21 mouse cellular contexts compared by ENCODE assay signal in the genomic region with DNA sequence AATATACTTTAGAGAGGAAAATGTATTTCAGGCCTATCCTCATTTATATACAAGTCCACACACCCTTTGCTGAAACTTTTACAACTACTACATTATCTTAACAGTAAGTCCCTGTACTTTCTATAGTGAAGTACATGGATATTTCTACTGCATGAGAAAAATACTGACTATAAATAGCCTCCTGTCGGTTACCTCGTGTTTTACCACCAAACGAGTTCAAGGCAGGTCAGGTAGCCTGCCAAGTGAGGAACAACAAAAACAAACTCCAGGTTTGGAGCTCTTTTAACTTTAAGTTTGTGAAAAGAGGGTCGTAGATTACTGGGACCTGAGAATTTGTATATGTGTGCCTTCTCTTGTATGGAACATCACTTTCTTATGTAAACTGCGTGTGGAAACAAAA. TPM values are rescaled to one million over a fixed set of nuclear protein-coding genes. Genes with fewer than 3 reads are reported as not detected.
DNase-seq lines count a peak whose midpoint lies in the region; ATAC-seq and TF ChIP-seq lines count a peak whose summit lies in the region.
"Had no signal": no experiment of that assay in that cellular context is flagged by ENCODE, and none has a peak within 500 bp of the region (broad histone marks: within the 10 kb centered on the region; RNA-seq: fewer than 3 reads in every experiment).

No protein-coding gene starts in this region.

- H3K27ac ChIP-seq in heart, embryonic 16.5 days (ENCODE audit: low read length): no peak overlapping the region
- no peak overlapping the region for H3K27ac ChIP-seq in heart, embryonic 10.5 days
- H3K27ac ChIP-seq in liver, adult 2 months (replicated peaks; ENCODE audit: insufficient read depth, low read depth, low read length): no peak overlapping the region
- H3K27ac ChIP-seq in CH12.LX (ENCODE audit: insufficient read depth, low read depth): no peak overlapping the region
- no peak overlapping the region for H3K27ac ChIP-seq in hindbrain, postnatal 0 days
- H3K27ac ChIP-seq: embryonic facial prominence, embryonic 12.5 days; forebrain, embryonic 12.5 days; heart, embryonic 13.5 days; hindbrain, embryonic 10.5 days; hindbrain, embryonic 14.5 days had no signal

- no peak for TF ChIP-seq EP300 in CH12.LX (IDR thresholded peaks at IDR 0.05; ENCODE audit: low read length)

- no peaks in the 10 kb centered on the region for H3K36me3 ChIP-seq in heart, embryonic 16.5 days (ENCODE audit: control insufficient read depth, insufficient read depth)
- H3K36me3 ChIP-seq in heart, embryonic 10.5 days: no peaks in the 10 kb centered on the region
- H3K36me3 ChIP-seq in liver, adult 2 months (ENCODE audit: control insufficient read depth, insufficient read depth, low read length): no peaks in the 10 kb centered on the region
- no peaks in the 10 kb centered on the region for H3K36me3 ChIP-seq in CH12.LX (replicated peaks in 1 of 2; ENCODE audit: control insufficient read depth in 1 of 2, insufficient read depth in 1 of 2, low read length in 1 of 2)
- H3K36me3 ChIP-seq in hindbrain, postnatal 0 days (ENCODE audit: insufficient read depth, low read length): no peaks in the 10 kb centered on the region
- H3K36me3 ChIP-seq: embryonic facial prominence, embryonic 12.5 days; forebrain, embryonic 12.5 days; heart, embryonic 13.5 days; hindbrain, embryonic 10.5 days had no signal

- in situ Hi-C loops in CH12.LX (cut with MboI; ENCODE audit: low pct_ligation_motif_present, low pct_unique_long_range_greater_than_20kb, low sequenced_read_pairs): loop anchor here (5.0 kb wide), 2 partner anchors 43 to 348 kb away; a partner anchor contains a TSS

- peaks cover 14% of the 10 kb centered on the region; the same call in 1 of the 2 replicates for H3K79me2 ChIP-seq in liver, adult 2 months (ENCODE audit: control insufficient read depth, insufficient read depth, low read length)
- peaks cover 59% of the 10 kb centered on the region for H3K79me2 ChIP-seq in CH12.LX (replicated peaks; ENCODE audit: control insufficient read depth, extremely low read depth, insufficient read depth, poor library complexity, severe bottlenecking)

- TF ChIP-seq POLR2A in liver, adult 2 months (IDR thresholded peaks at IDR 0.05; ENCODE audit: extremely low read depth, insufficient read depth, low read length): no peak
- no peak for TF ChIP-seq POLR2A in CH12.LX (IDR thresholded peaks at IDR 0.05; ENCODE audit: low read depth, low read length)

- H3K9me3 ChIP-seq in heart, embryonic 16.5 days (replicated peaks; ENCODE audit: control insufficient read depth, low read length): no peaks in the 10 kb centered on the region
- H3K9me3 ChIP-seq in heart, embryonic 10.5 days: no peaks in the 10 kb centered on the region
- H3K9me3 ChIP-seq in CH12.LX (replicated peaks; ENCODE audit: low read length): no peaks in the 10 kb centered on the region
- no peaks in the 10 kb centered on the region for H3K9me3 ChIP-seq in hindbrain, postnatal 0 days (ENCODE audit: low read length)
- H3K9me3 ChIP-seq: embryonic facial prominence, embryonic 12.5 days; forebrain, embryonic 12.5 days; heart, embryonic 13.5 days; hindbrain, embryonic 10.5 days had no signal

- TF ChIP-seq RAD21 in CH12.LX (IDR thresholded peaks at IDR 0.05; ENCODE audit: low read depth, low read length): no peak

- no peak for TF ChIP-seq CTCF in liver, adult 2 months (IDR thresholded peaks at IDR 0.05; ENCODE audit: low read depth, low read length)
- no peak for TF ChIP-seq CTCF in CH12.LX (conservative IDR thresholded peaks at IDR 0.05 in 1 of 2, IDR thresholded peaks at IDR 0.05 in 1 of 2; ENCODE audit: low read depth in 2 of 2, low read length in 2 of 2)
- TF ChIP-seq CTCF in hindbrain, postnatal 0 days (IDR thresholded peaks at IDR 0.05; ENCODE audit: low read depth): no peak

- ATAC-seq in heart, embryonic 16.5 days (replicated peaks; ENCODE audit: extremely low read depth, insufficient read depth, low FRiP score): no peak
- ATAC-seq in hindbrain, postnatal 0 days: no peak
- ATAC-seq: activated CD4-positive, CD25-positive, alpha-beta regulatory T cell, adult 4 months; forebrain, embryonic 16.5 days; intestine, embryonic 16.5 days; Patski had no signal

- no peak overlapping the region for H3K4me3 ChIP-seq in heart, embryonic 16.5 days (ENCODE audit: low read length)
- no peak overlapping the region for H3K4me3 ChIP-seq in heart, embryonic 10.5 days
- H3K4me3 ChIP-seq in liver, adult 2 months (ENCODE audit: insufficient read depth, low read depth, low read length): no peak overlapping the region
- no peak overlapping the region for H3K4me3 ChIP-seq in CH12.LX (replicated peaks in 1 of 3; ENCODE audit: low read depth in 2 of 3, low read length in 2 of 3, poor library complexity in 1 of 3)
- H3K4me3 ChIP-seq in hindbrain, postnatal 0 days (ENCODE audit: low read length): no peak overlapping the region
- H3K4me3 ChIP-seq: embryonic facial prominence, embryonic 12.5 days; forebrain, embryonic 12.5 days; heart, embryonic 13.5 days; hindbrain, embryonic 10.5 days had no signal

- no peaks in the 10 kb centered on the region for H3K27me3 ChIP-seq in heart, embryonic 16.5 days (ENCODE audit: control insufficient read depth, insufficient read depth, low read length)
- no peaks in the 10 kb centered on the region for H3K27me3 ChIP-seq in heart, embryonic 10.5 days (ENCODE audit: insufficient read depth, poor library complexity, severe bottlenecking)
- no peaks in the 10 kb centered on the region for H3K27me3 ChIP-seq in liver, adult 2 months (ENCODE audit: control insufficient read depth, insufficient read depth, low read length)
- H3K27me3 ChIP-seq in CH12.LX (replicated peaks): no peaks in the 10 kb centered on the region
- no peaks in the 10 kb centered on the region for H3K27me3 ChIP-seq in hindbrain, postnatal 0 days (ENCODE audit: insufficient read depth, low read length)
- H3K27me3 ChIP-seq: embryonic facial prominence, embryonic 12.5 days; forebrain, embryonic 12.5 days; heart, embryonic 13.5 days; Patski had no signal

- no peak overlapping the region for H3K9ac ChIP-seq in heart, embryonic 16.5 days (ENCODE audit: low read length)
- no peak overlapping the region for H3K9ac ChIP-seq in liver, adult 2 months (ENCODE audit: low read depth, low read length)
- no peak overlapping the region for H3K9ac ChIP-seq in CH12.LX (ENCODE audit: insufficient read depth, low read depth)
- no peak overlapping the region for H3K9ac ChIP-seq in hindbrain, postnatal 0 days (replicated peaks; ENCODE audit: low read length)
- H3K9ac ChIP-seq: embryonic facial prominence, embryonic 12.5 days; forebrain, embryonic 12.5 days; heart, embryonic 13.5 days; hindbrain, embryonic 14.5 days had no signal

- dilution Hi-C loops in CH12.LX (cut with MboI; ENCODE audit: extremely low pct_ligation_motif_present, extremely low pct_unique_long_range_greater_than_20kb, low sequenced_read_pairs): no loop called here

- WGBS in heart, embryonic 16.5 days: 37% methylated on average over 5 of the region's 5 CpGs
- WGBS in heart, embryonic 10.5 days: 45% methylated on average over 5 of the region's 5 CpGs
- WGBS in liver, adult 2 months: 30% methylated on average over 5 of the region's 5 CpGs
- WGBS in hindbrain, postnatal 0 days: 69% methylated on average over 5 of the region's 5 CpGs

- 0 out of 2 replicates have a peak overlapping the region, but pooled peaks have one; percentile 23 for H3K4me2 ChIP-seq in heart, embryonic 16.5 days (ENCODE audit: low read depth, low read length)
- peak overlapping the region; percentile 65 for H3K4me2 ChIP-seq in CH12.LX (ENCODE audit: insufficient read depth, low read depth, poor library complexity, severe bottlenecking)
- H3K4me2 ChIP-seq in hindbrain, postnatal 0 days (ENCODE audit: low read depth, low read length): no peak overlapping the region
- H3K4me2 ChIP-seq: embryonic facial prominence, embryonic 12.5 days; forebrain, embryonic 12.5 days; heart, embryonic 13.5 days; hindbrain, embryonic 14.5 days had no signal

- peaks cover 39% of the 10 kb centered on the region for H3K4me1 ChIP-seq in heart, embryonic 16.5 days (ENCODE audit: control insufficient read depth, insufficient read depth, low read length)
- peaks cover 35% of the 10 kb centered on the region for H3K4me1 ChIP-seq in heart, embryonic 10.5 days
- H3K4me1 ChIP-seq in liver, adult 2 months (ENCODE audit: control insufficient read depth, insufficient read depth, low read length): 0 out of 2 replicates have a peak, but pooled peaks cover 2% of the 10 kb centered on the region
- peaks cover 25 to 66% of the 10 kb centered on the region in 2 experiments for H3K4me1 ChIP-seq in CH12.LX (ENCODE audit: control insufficient read depth in 1 of 2, insufficient read depth in 2 of 2)
- peaks cover 13% of the 10 kb centered on the region; the same call in 1 of the 2 replicates for H3K4me1 ChIP-seq in hindbrain, postnatal 0 days (ENCODE audit: insufficient read depth, low read length)

- no peak for DNase-seq in heart, embryonic 10.5 days (ENCODE audit: low spot score)
- peak; percentile 8 for DNase-seq in liver, adult 2 months (ENCODE audit: extremely low read depth, low read depth, low spot score)
- DNase-seq in liver (no peak), CH12.LX (ENCODE audit: extremely low read depth) (no peak)
- DNase-seq in hindbrain, postnatal 0 days (ENCODE audit: low spot score): no peak
- DNase-seq: adrenal gland, postnatal 14 days; cerebellum, adult 11-12 months; cerebellum, adult 9-10 months; cerebellum, postnatal 25 days; gastrocnemius, postnatal 25 days; heart, postnatal 14 days had no signal

RNA-seq across cellular contexts. Expression of a gene that starts 5.1 kb away (rescaled TPM):
- 9.4 and 9.6 TPM in 2 replicates for polyA plus RNA-seq in heart, embryonic 16.5 days (2015; fragmentation: Nextera tagmentation; extraction: Ambion mirVana)
- 8.2 and 8.8 TPM in 2 replicates for polyA plus RNA-seq in heart, embryonic 10.5 days (2016; fragmentation: Nextera tagmentation; extraction: Ambion mirVana)
- 5.2 and 6.8 TPM in 2 replicates for total RNA-seq in liver, adult 2 months (2014; rRNA removed)
- 2.7 TPM in 2 replicates for polyA plus RNA-seq in liver, adult 2 months (2012; rRNA removed)
- total RNA-seq in CH12.LX (2012; rRNA removed) (18.0 and 18.7 TPM in 2 replicates), CH12.LX (2014; rRNA removed) (12.2 and 13.2 TPM in 2 replicates)
- polyA plus RNA-seq in CH12.LX (2012; ENCODE audit: insufficient read length, low read depth): 34.7 and 38.2 TPM in 2 replicates
- total RNA-seq in hindbrain, postnatal 0 days (2014; rRNA removed): 40.5 and 41.2 TPM in 2 replicates
- 17.9 and 19.0 TPM in 2 replicates for polyA plus RNA-seq in hindbrain, postnatal 0 days (2015; fragmentation: Nextera tagmentation; extraction: Ambion mirVana)

RNA-seq across cellular contexts. Expression of a gene that starts 5.2 kb away (rescaled TPM):
- polyA plus RNA-seq in heart, embryonic 16.5 days (2015; fragmentation: Nextera tagmentation; extraction: Ambion mirVana): 3.3 and 11.8 TPM in 2 replicates
- 0.83 and 0.86 TPM in 2 replicates for polyA plus RNA-seq in heart, embryonic 10.5 days (2016; fragmentation: Nextera tagmentation; extraction: Ambion mirVana)
- total RNA-seq in liver, adult 2 months (2014; rRNA removed): 0.46 and 0.81 TPM in 2 replicates
- 0.25 and 0.60 TPM in 2 replicates for polyA plus RNA-seq in liver, adult 2 months (2012; rRNA removed)
- total RNA-seq in CH12.LX (2012; rRNA removed) (0.04 TPM in 2 replicates), CH12.LX (2014; rRNA removed) (not detected in 2 replicates)
- not detected in 2 replicates for polyA plus RNA-seq in CH12.LX (2012; ENCODE audit: insufficient read length, low read depth)
- total RNA-seq in hindbrain, postnatal 0 days (2014; rRNA removed): 0.18 and 0.42 TPM in 2 replicates
- polyA plus RNA-seq in hindbrain, postnatal 0 days (2015; fragmentation: Nextera tagmentation; extraction: Ambion mirVana): 0.51 and 0.62 TPM in 2 replicates
